Mouse (Mus musculus) neural tube, embryonic 12.5 days (tissue): Measurements from ENCODE around the gene Znhit3. TPM values are rescaled to one million over a fixed set of nuclear protein-coding genes. Genes with fewer than 3 reads are reported as not detected.

Source experiments
- ATAC-seq: fragments of 200-750 bp; cut with Nextera tagmentation; 2 replicates; pipeline ENCODE4 v1.8.0; 2017; ENCODE audit warnings: low read depth, mild to moderate bottlenecking, moderate TSS enrichment, moderate library complexity; ENCODE audit not compliant: low FRiP score
- H3K27ac ChIP-seq: fragments of 300-500 bp; sonication (generic); 2 replicates; pipeline ENCODE4 v1.5.1; 2016
- H3K27me3 ChIP-seq: fragments of 300-500 bp; sonication (generic); replicated peaks from 2 replicates; pipeline ENCODE4 v1.6.1; 2016; ENCODE audit warnings: mild to moderate bottlenecking
- H3K36me3 ChIP-seq: fragments of 300-500 bp; sonication (generic); 2 replicates; pipeline ENCODE4 v1.6.1; 2016; ENCODE audit warnings: mild to moderate bottlenecking
- H3K4me1 ChIP-seq: fragments of 300-500 bp; sonication (generic); 2 replicates; pipeline ENCODE4 v1.6.1; 2016
- H3K4me2 ChIP-seq: fragments of 300-500 bp; sonication (generic); replicated peaks from 2 replicates; pipeline ENCODE4 v1.6.1; 2016; ENCODE audit warnings: mild to moderate bottlenecking
- H3K4me3 ChIP-seq: fragments of 300-500 bp; sonication (generic); 2 replicates; pipeline ENCODE4 v1.5.1; 2016
- H3K9ac ChIP-seq: fragments of 300-500 bp; sonication (generic); 2 replicates; pipeline ENCODE4 v1.6.1; 2016; ENCODE audit warnings: mild to moderate bottlenecking
- H3K9me3 ChIP-seq: fragments of 300-500 bp; sonication (generic); 2 replicates; pipeline ENCODE4 v1.6.1; 2016; ENCODE audit warnings: mild to moderate bottlenecking
- WGBS: fragments of 180-500 bp; shearing (Covaris S2); methylation state at CpG from one replicate; pipeline ENCODE4 v1.1.7; 2016; 5-methylcytosine and 5-hydroxymethylcytosine counted together
- polyA plus RNA-seq: library from polyadenylated mRNA; unstranded; fragments of >200 nt; fragmentation: Nextera tagmentation; extraction: Ambion mirVana; gene quantifications from 2 replicates; pipeline ENCODE4 v1.2.1, GENCODE M21; 2016

The Znhit3 gene
- 61.4 and 63.5 TPM in 2 replicates for polyA plus RNA-seq

DNA sequence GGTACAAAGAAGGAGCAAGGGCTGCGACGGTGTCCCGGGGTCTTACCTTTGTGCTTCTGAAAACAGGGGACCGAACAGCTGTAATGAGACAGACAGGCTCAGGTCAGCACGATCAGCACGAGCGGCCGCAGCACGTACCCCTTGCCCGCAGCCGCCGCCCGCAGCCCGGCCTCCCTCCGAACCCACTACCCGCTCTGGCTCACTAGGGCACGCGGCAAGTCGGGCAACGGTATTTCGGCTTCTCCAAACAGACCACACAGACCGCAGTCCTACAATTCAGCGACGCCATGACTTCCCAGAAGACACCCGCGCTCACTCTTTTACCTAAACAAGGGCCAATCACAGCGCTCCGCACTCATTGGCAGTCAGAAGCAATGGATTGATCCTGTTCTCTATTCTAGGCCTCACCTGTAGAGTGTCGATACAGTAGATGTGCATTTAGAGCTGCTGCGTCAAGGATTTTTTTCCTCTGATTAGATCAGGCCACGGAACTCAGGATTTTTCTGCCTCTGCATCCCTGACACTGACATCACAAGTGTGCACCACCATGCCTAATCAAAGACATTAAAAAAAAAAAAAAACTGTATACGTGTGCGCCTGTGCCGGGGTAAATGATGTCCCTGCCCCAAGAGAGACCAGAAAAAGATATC lies at the start of gene Znhit3:
Znhit3 (minus strand) TSS at position 314 of the 650 bp plus-strand sequence.
- Histone ChIP-seq H3K36me3 (peaks cover 25% of the 10 kb centered on the region), H3K27ac (no peak within 1 kb of the TSS), H3K9me3 (no peaks in the 10 kb centered on the region), H3K4me1 (peaks cover 12% of the 10 kb centered on the region; the same call in 1 of the 2 replicates), H3K4me3 (peak within 1 kb of the TSS; percentile 84), H3K27me3 (no peaks in the 10 kb centered on the region), H3K4me2 (peak within 1 kb of the TSS; percentile 78), H3K9ac (peak within 1 kb of the TSS; percentile 75)
- ATAC-seq: peak; percentile 86
- WGBS: 3% methylated on average over 34 of the region's 34 CpGs

DNA sequence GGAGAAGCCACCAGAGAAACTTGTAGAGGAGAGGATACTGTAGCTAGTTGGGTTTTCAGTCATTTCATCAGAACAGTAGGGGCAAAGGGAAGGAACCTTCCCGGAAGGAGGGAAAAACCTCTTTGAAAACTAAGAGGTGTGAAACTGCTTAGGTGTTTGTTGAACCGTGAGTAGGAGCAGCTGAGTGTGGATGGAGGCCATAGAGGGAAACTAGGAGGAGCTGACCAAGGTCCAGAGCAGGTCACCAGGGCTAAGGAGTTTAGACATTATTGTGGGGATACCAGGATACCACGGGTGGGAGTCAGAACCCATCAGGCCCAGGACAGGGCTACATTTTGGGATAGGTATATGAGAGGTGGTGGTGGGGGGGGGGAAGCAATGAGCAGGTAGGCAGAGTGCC lies 47.4 kb upstream of the Znhit3 start:
- H3K9me3 ChIP-seq: no peaks in the 10 kb centered on the region
- H3K9ac ChIP-seq: no peak overlapping the region
- H3K4me2 ChIP-seq: no peak overlapping the region
- ATAC-seq: no peak
- H3K36me3 ChIP-seq: no peaks in the 10 kb centered on the region
- WGBS: 86% methylated on average over 3 of the region's 3 CpGs
- H3K4me1 ChIP-seq: peaks cover 19% of the 10 kb centered on the region
- H3K4me3 ChIP-seq: no peak overlapping the region
- no peak overlapping the region for H3K27ac ChIP-seq
- H3K27me3 ChIP-seq: peaks cover 18% of the 10 kb centered on the region

DNA sequence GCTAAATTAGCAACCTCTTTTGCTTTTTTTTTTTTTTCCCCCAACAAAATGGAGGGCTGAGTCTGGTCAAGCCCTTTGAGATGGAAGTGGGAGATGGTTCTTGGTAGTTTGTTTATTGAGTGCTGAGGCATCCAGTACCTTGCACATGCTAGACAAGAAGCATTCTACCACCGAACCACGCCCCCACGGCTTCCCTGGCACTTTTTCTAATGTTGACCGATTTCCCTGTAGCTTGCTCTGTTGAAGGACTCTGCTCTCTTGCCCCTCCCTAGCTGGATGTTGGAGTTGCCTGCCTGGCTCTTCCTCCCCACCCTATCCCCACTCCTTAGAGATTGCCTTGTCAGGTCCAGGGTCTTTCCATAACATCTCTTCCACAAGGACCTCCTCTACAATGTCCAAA lies 46.4 kb upstream of the Znhit3 start:
- no peaks in the 10 kb centered on the region for H3K36me3 ChIP-seq
- H3K4me2 ChIP-seq: no peak overlapping the region
- H3K4me3 ChIP-seq: no peak overlapping the region
- WGBS: 96% methylated on average over 4 of the region's 4 CpGs
- H3K27ac ChIP-seq: no peak overlapping the region
- H3K27me3 ChIP-seq: peaks cover 29% of the 10 kb centered on the region
- ATAC-seq: no peak
- H3K9ac ChIP-seq: no peak overlapping the region
- no peaks in the 10 kb centered on the region for H3K9me3 ChIP-seq
- peaks cover 25% of the 10 kb centered on the region for H3K4me1 ChIP-seq

DNA sequence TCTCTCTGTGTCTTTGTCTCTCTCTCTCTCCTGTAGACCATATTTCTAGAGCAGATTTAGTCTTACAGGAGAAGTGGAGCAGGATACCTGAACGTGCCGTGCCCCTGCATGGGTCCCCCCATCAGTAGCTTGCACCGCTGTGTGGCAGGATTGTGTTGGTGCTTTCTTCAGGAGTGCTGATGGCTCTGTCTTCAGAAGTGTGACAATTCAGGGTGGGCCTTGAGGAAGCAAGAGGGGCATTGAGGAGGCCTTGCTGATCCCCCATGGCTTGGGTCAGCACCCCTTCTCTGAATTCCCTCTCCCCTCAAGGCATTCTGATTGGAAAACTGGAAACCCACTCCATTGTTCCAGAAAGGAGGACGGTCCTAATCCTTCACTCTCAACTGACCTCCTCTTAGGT lies 45.4 kb upstream of the Znhit3 start:
- no peak for ATAC-seq
- Histone ChIP-seq H3K4me1 (peaks cover 18% of the 10 kb centered on the region), H3K36me3 (no peaks in the 10 kb centered on the region), H3K4me2 (no peak overlapping the region), H3K4me3 (no peak overlapping the region), H3K27ac (no peak overlapping the region), H3K27me3 (peaks cover 38% of the 10 kb centered on the region), H3K9ac (no peak overlapping the region), H3K9me3 (no peaks in the 10 kb centered on the region)
- WGBS: 92% methylated on average over 4 of the region's 4 CpGs

DNA sequence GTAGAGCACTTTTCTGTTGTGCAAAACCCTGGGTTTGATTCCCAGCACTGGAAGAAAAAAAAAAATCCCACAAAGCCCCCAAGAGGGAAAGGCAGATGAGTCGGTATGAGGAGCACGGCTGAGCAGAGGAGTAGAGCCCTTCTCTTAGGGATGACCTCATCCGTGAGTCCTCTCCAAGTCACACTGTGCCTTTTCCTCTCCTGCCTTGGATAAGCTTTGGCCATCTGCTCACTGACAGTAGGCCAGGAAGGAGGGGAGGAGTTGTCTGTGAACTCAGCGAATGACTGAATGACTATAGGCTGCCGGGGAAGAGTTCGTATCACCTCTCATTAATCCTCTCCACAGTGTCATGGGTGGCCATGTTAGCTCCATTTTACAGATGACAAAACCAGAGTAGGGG lies 44.6 kb upstream of the Znhit3 start:
- no peaks in the 10 kb centered on the region for H3K9me3 ChIP-seq
- peaks cover 44% of the 10 kb centered on the region for H3K27me3 ChIP-seq
- no peak overlapping the region for H3K27ac ChIP-seq
- no peak for ATAC-seq
- peaks cover 17% of the 10 kb centered on the region for H3K4me1 ChIP-seq
- H3K4me3 ChIP-seq: no peak overlapping the region
- WGBS: 80% methylated on average over 6 of the region's 6 CpGs
- no peak overlapping the region for H3K4me2 ChIP-seq
- no peaks in the 10 kb centered on the region for H3K36me3 ChIP-seq
- H3K9ac ChIP-seq: no peak overlapping the region

DNA sequence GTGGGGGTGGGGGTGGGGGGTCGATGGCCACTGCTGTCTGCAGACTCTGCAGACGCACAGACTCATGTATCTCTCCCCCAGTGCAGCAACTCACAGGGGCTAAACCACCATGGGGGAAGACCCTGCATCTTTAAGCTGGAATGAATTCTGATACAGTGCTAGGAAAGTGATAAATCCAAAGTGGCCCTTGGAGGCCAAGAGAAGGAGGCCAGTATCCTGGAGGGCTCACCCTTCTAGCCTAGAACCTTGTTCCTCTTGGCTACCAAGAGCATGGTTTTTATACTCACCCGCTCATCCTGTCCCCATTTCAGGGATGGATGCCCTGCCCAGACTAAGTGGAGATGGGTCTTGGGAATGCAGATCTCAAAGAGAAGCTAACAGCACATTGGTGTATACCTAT lies 44.1 kb upstream of the Znhit3 start:
- Histone ChIP-seq H3K27ac (no peak overlapping the region), H3K9me3 (no peaks in the 10 kb centered on the region), H3K9ac (no peak overlapping the region), H3K4me1 (peaks cover 17% of the 10 kb centered on the region), H3K4me2 (peak overlapping the region; percentile 8; the same call in 1 of the 2 replicates), H3K36me3 (no peaks in the 10 kb centered on the region), H3K27me3 (peaks cover 44% of the 10 kb centered on the region), H3K4me3 (no peak overlapping the region)
- WGBS: 48% methylated on average over 3 of the region's 3 CpGs
- ATAC-seq: no peak

DNA sequence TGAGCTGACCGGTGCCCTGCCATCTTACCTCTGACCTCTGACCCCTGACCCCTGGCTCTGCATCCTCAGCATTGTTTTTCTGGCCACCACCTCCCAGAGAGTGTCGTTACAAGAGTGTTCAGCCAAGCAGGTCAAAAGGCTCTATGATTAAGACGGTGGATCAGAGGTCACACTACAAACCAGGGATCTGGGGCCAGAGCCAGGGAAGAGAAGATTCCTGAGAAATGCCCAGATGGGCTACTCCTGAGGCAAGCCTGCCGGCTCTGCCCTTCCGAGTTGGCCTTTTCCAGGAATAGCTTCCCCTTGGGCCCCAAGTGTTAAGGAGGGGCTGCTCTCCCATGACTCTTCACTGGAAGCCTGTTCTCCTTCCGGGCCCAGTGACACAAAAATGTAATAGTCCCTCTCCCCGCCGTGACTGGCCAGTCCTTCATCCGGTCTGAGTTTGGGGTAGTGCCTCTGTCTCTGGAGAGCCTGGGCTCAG lies 43.6 kb upstream of the Znhit3 start:
- Histone ChIP-seq H3K4me3 (no peak overlapping the region), H3K27ac (no peak overlapping the region), H3K9me3 (no peaks in the 10 kb centered on the region), H3K27me3 (peaks cover 44% of the 10 kb centered on the region), H3K4me2 (peak overlapping the region; percentile 8; the same call in 1 of the 2 replicates), H3K36me3 (no peaks in the 10 kb centered on the region), H3K9ac (no peak overlapping the region), H3K4me1 (peaks cover 17% of the 10 kb centered on the region)
- no peak for ATAC-seq
- 4% methylated on average over 9 of the region's 9 CpGs for WGBS

DNA sequence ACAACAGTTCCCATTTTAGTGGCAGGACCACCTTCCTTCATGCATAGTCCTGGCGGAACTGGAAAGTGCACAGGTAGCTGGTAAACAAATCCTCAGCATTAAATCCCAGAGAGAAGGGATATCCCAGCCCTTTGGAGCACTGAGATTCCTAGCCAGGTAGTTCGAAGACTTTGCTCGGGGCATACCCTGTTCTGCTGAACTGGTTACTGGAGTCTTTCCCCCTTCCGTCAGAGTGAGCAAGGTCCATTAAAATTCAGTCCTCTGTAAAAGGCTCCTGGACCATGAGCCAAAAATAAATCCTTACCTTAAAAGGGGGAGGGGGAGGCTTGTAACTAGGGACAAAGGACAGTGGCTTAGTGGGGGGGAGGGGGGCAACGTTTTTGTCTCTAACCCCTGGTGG lies 43.0 kb upstream of the Znhit3 start:
- ATAC-seq: no peak
- 48% methylated on average over 5 of the region's 5 CpGs for WGBS
- H3K4me3 ChIP-seq: no peak overlapping the region
- H3K36me3 ChIP-seq: no peaks in the 10 kb centered on the region
- H3K4me2 ChIP-seq: no peak overlapping the region
- no peak overlapping the region for H3K9ac ChIP-seq
- peaks cover 44% of the 10 kb centered on the region for H3K27me3 ChIP-seq
- no peak overlapping the region for H3K27ac ChIP-seq
- H3K4me1 ChIP-seq: peaks cover 17% of the 10 kb centered on the region
- H3K9me3 ChIP-seq: no peaks in the 10 kb centered on the region

DNA sequence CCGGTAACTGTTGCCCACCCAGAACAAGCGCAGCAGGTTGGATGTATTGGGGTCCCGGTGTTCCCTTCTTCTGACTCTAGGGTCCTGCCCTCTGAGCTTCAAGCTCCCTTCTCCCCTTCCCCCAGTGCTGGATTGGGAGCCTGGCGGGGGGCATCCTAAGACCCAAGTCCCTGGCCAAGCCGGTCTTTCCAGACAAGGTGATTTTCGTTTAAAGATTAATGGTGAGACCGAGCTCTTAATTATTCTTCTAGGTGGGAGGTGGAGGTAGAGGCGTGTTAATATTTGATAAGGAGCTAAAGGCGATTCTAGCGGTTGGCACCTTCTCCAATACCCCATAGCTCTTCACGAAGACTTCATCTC lies 42.1 kb upstream of the Znhit3 start:
- H3K9ac ChIP-seq: no peak overlapping the region
- peaks cover 44% of the 10 kb centered on the region for H3K27me3 ChIP-seq
- peaks cover 17% of the 10 kb centered on the region for H3K4me1 ChIP-seq
- peak overlapping the region; percentile 63 for H3K4me2 ChIP-seq
- H3K36me3 ChIP-seq: no peaks in the 10 kb centered on the region
- H3K27ac ChIP-seq: no peak overlapping the region
- no peaks in the 10 kb centered on the region for H3K9me3 ChIP-seq
- no peak for ATAC-seq
- H3K4me3 ChIP-seq: peak overlapping the region; percentile 25
- WGBS: 6% methylated on average over 11 of the region's 11 CpGs

DNA sequence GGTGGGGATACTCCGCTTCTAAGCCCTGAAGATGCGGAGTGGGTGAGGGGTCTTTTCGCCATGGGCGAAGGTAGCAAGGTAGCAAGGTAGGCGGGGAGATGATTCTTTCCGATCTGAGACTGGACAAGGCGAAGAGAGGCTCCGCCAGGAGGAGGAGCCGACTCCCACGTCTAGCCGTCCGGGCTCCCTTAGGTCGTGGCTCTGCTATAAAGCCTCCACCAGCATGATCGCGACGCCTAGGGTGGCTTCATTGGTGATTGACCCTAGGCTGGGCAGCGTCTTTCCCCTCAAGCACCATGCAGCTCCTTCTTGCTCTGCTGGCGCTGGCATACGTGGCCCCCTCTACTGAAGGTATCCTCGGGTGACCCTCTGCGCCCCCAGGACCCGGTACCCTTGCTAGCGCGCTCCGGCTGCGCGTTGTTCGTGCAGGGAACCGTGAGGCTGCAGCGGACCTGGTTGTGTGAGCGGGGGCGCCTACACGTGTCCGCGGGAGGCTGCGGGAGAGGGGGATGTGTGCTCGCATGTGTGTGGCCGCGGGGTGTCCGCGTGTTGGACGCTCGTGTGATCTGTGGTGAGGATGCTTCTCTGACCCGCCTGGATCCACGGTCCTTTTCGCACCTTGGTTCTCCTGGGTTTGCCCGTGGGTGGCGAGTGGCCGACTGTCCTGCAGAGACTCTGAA lies 41.6 kb upstream of the Znhit3 start, which contains the start of gene Car4:
Car4 (plus strand) TSS at position 196 of the 680 bp plus-strand sequence.
- H3K27ac ChIP-seq: no peak within 1 kb of the TSS
- 2% methylated on average over 49 of the region's 49 CpGs for WGBS
- H3K9ac ChIP-seq: peak within 1 kb of the TSS; percentile 29; the same call in 1 of the 2 replicates
- peaks cover 44% of the 10 kb centered on the region for H3K27me3 ChIP-seq
- H3K9me3 ChIP-seq: no peaks in the 10 kb centered on the region
- peak within 1 kb of the TSS; percentile 63 for H3K4me2 ChIP-seq
- ATAC-seq: no peak
- H3K4me1 ChIP-seq: peaks cover 17% of the 10 kb centered on the region
- no peaks in the 10 kb centered on the region for H3K36me3 ChIP-seq
- peak within 1 kb of the TSS; percentile 25 for H3K4me3 ChIP-seq

DNA sequence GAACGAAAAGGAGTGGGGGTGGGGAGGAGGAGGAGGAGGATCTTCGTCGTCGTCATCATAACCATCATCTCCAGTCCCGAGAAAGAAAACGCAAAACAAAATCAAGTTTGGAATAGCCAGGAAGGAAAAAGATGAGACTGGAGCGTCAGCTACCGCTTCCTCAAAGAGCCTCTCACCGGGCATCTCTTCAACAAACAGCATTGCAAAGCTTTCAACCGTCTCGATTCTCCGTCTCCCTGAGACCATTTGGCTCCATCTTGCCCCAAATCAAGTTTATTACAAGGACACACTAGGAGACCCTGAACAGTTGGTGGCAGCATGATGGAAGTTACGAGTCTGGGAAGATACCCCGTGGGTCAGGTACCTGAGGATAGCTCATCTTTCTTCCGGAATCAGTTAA lies 41.0 kb upstream of the Znhit3 start:
- Histone ChIP-seq H3K9me3 (no peaks in the 10 kb centered on the region), H3K9ac (no peak overlapping the region), H3K36me3 (no peaks in the 10 kb centered on the region), H3K27ac (no peak overlapping the region), H3K4me3 (peak overlapping the region; percentile 25), H3K4me2 (peak overlapping the region; percentile 63), H3K27me3 (peaks cover 44% of the 10 kb centered on the region), H3K4me1 (peaks cover 17% of the 10 kb centered on the region)
- no peak for ATAC-seq
- 14% methylated on average over 15 of the region's 15 CpGs for WGBS

DNA sequence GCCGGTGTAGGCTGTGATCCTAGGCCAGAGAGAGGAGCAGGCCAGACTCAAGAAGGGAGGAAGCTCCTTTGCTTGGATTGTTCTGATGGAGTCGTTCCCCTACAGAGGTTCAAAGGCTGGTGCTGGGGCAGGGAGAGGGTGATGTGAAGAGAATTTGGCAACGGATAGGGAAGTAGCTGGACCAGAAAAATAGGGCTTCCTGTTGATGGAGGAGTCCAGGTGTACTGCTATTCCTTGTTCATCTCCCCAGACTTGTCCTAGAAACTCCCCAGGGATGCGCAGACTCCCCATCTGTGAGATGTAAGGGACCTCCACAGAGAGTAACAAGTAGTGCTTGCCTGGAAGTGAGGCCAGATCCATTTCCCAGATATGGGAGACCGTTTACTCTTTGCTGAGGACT lies 40.2 kb upstream of the Znhit3 start:
- WGBS: 38% methylated on average over 5 of the region's 5 CpGs
- H3K4me3 ChIP-seq: no peak overlapping the region
- peaks cover 17% of the 10 kb centered on the region for H3K4me1 ChIP-seq
- no peak for ATAC-seq
- H3K27me3 ChIP-seq: peaks cover 44% of the 10 kb centered on the region
- H3K9me3 ChIP-seq: no peaks in the 10 kb centered on the region
- no peak overlapping the region for H3K9ac ChIP-seq
- no peak overlapping the region for H3K27ac ChIP-seq
- no peak overlapping the region for H3K4me2 ChIP-seq
- no peaks in the 10 kb centered on the region for H3K36me3 ChIP-seq
